Mouse (Mus musculus) erythroblast, embryonic 14.5 days (primary cell): Measurements from ENCODE around the gene Lpin2. TPM values are rescaled to one million over a fixed set of nuclear protein-coding genes. Genes with fewer than 3 reads are reported as not detected.

Source experiments
- H3K27me3 ChIP-seq: 2 replicates; pipeline ENCODE4 v1.6.1; 2012; ENCODE audit warnings: inconsistent platforms; ENCODE audit not compliant: control insufficient read depth
- H3K36me3 ChIP-seq: 2 replicates; pipeline ENCODE4 v1.6.1; 2012; ENCODE audit warnings: mild to moderate bottlenecking, inconsistent platforms; ENCODE audit not compliant: control insufficient read depth
- H3K4me1 ChIP-seq: 2 replicates; pipeline ENCODE4 v1.6.1; 2012; ENCODE audit warnings: inconsistent platforms; ENCODE audit not compliant: control insufficient read depth
- H3K4me3 ChIP-seq: replicated peaks from 2 replicates; pipeline ENCODE3; 2012; ENCODE audit warnings: moderate library complexity, mild to moderate bottlenecking, inconsistent platforms
- H3K9me3 ChIP-seq: 2 replicates; pipeline ENCODE4 v1.6.1; 2012; ENCODE audit warnings: low read length, inconsistent platforms, mixed read lengths; ENCODE audit not compliant: control insufficient read depth
- GATA1 ChIP-seq: IDR thresholded peaks from 2 replicates; pipeline ENCODE4 v1.6.1; 2012; ENCODE audit warnings: low read length, inconsistent platforms, mixed read lengths
- TAL1 ChIP-seq: IDR thresholded peaks from 3 replicates; pipeline ENCODE4 v1.6.1; 2012; ENCODE audit warnings: low read length, inconsistent platforms, mixed read lengths
- polyA plus RNA-seq: library from polyadenylated mRNA; stranded (reverse); fragments of >175 nt; gene quantifications from 2 replicates; pipeline ENCODE4 v1.2.3, GENCODE M21; 2012

Lpin2 gene
- polyA plus RNA-seq, 1 experiment: 10.0 TPM

- Histone ChIP-seq H3K4me1 (peaks cover 35% of the 10 kb centered on the region), H3K4me3 (peak overlapping the region; percentile 19), H3K36me3 (no peaks in the 10 kb centered on the region), H3K27me3 (no peaks in the 10 kb centered on the region), H3K9me3 (no peaks in the 10 kb centered on the region)
- TF ChIP-seq TAL1: no peak
- TF ChIP-seq GATA1: no peak
These were observed 37.8 kb upstream of the Lpin2 start for GRCm38 (mm10) chr17:71144322-71145116.

- H3K4me3 ChIP-seq: peak overlapping the region; percentile 19
- TF ChIP-seq TAL1: peak; percentile 73
- TF ChIP-seq GATA1: peak; percentile 27; the same call in 1 of the 2 replicates
- no peaks in the 10 kb centered on the region for H3K27me3 ChIP-seq
- no peaks in the 10 kb centered on the region for H3K9me3 ChIP-seq
- no peaks in the 10 kb centered on the region for H3K36me3 ChIP-seq
- peaks cover 35% of the 10 kb centered on the region for H3K4me1 ChIP-seq
These were observed 37.0 kb upstream of the Lpin2 start for GRCm38 (mm10) chr17:71145248-71145961.

- TF ChIP-seq GATA1 (no peak), TAL1 (no peak)
- H3K4me1 ChIP-seq: peaks cover 5% of the 10 kb centered on the region
These were observed 29.0 kb upstream of the Lpin2 start for GRCm38 (mm10) chr17:71153356-71153755.

GRCm38 (mm10) chr17:71155271-71155670, 27.1 kb upstream of the Lpin2 start:
- Histone ChIP-seq H3K9me3 (no peaks in the 10 kb centered on the region), H3K36me3 (no peaks in the 10 kb centered on the region), H3K4me1 (peaks cover 9% of the 10 kb centered on the region), H3K27me3 (no peaks in the 10 kb centered on the region), H3K4me3 (no peak overlapping the region)
- TF ChIP-seq TAL1: no peak
- TF ChIP-seq GATA1: no peak

More at GRCm38 (mm10) chr17:71153356-71153755, 29.0 kb upstream of the Lpin2 start:
- Histone ChIP-seq H3K36me3 (no peaks in the 10 kb centered on the region), H3K4me3 (no peak overlapping the region), H3K27me3 (no peaks in the 10 kb centered on the region), H3K9me3 (no peaks in the 10 kb centered on the region)

- peaks cover 24% of the 10 kb centered on the region for H3K4me1 ChIP-seq
- H3K36me3 ChIP-seq: no peaks in the 10 kb centered on the region
- TF ChIP-seq TAL1 (no peak), GATA1 (no peak)
- H3K4me3 ChIP-seq: no peak overlapping the region
- H3K9me3 ChIP-seq: no peaks in the 10 kb centered on the region
- no peaks in the 10 kb centered on the region for H3K27me3 ChIP-seq
These were observed 23.2 kb upstream of the Lpin2 start for GRCm38 (mm10) chr17:71159152-71159567.

- TF ChIP-seq TAL1: no peak
- no peak for TF ChIP-seq GATA1
- no peaks in the 10 kb centered on the region for H3K27me3 ChIP-seq
- no peaks in the 10 kb centered on the region for H3K36me3 ChIP-seq
- no peak overlapping the region for H3K4me3 ChIP-seq
- peaks cover 28% of the 10 kb centered on the region for H3K4me1 ChIP-seq
- no peaks in the 10 kb centered on the region for H3K9me3 ChIP-seq
These were observed 22.6 kb upstream of the Lpin2 start for GRCm38 (mm10) chr17:71159720-71160119.

GRCm38 (mm10) chr17:71160244-71160995, 21.9 kb upstream of the Lpin2 start:
- no peaks in the 10 kb centered on the region for H3K36me3 ChIP-seq
- H3K27me3 ChIP-seq: no peaks in the 10 kb centered on the region
- no peaks in the 10 kb centered on the region for H3K9me3 ChIP-seq
- peaks cover 32% of the 10 kb centered on the region for H3K4me1 ChIP-seq
- TF ChIP-seq GATA1: no peak
- no peak for TF ChIP-seq TAL1
- H3K4me3 ChIP-seq: no peak overlapping the region

GRCm38 (mm10) chr17:71164991-71165390, 17.4 kb upstream of the Lpin2 start:
- Histone ChIP-seq H3K4me3 (no peak overlapping the region), H3K27me3 (no peaks in the 10 kb centered on the region), H3K4me1 (peaks cover 53% of the 10 kb centered on the region), H3K36me3 (no peaks in the 10 kb centered on the region), H3K9me3 (no peaks in the 10 kb centered on the region)
- no peak for TF ChIP-seq TAL1
- TF ChIP-seq GATA1: no peak

GRCm38 (mm10) chr17:71168205-71168815, 14.1 kb upstream of the Lpin2 start:
- Histone ChIP-seq H3K4me1 (peaks cover 70% of the 10 kb centered on the region), H3K4me3 (no peak overlapping the region), H3K9me3 (peaks cover 6% of the 10 kb centered on the region; the same call in 1 of the 2 replicates), H3K27me3 (no peaks in the 10 kb centered on the region), H3K36me3 (peaks cover 3% of the 10 kb centered on the region; the same call in 1 of the 2 replicates)
- TF ChIP-seq TAL1 (no peak), GATA1 (no peak)
